Mouse (Mus musculus) small intestine, adult 2 months (tissue): ENCODE data around the gene Abcg8.

Experiments
- CTCF ChIP-seq: fragments of 200-500 bp; IDR thresholded peaks from 2 replicates; pipeline ENCODE4 v1.5.1; 2012; ENCODE audit warnings: low read depth, mild to moderate bottlenecking, control low read depth, inconsistent platforms, low read length, moderate library complexity, mixed read lengths; ENCODE audit not compliant: insufficient replicate concordance, insufficient read length; ENCODE audit errors: extremely low read depth
- POLR2A ChIP-seq: fragments of 200-500 bp; IDR thresholded peaks from 2 replicates; pipeline ENCODE4 v1.6.1; 2012; ENCODE audit warnings: low read depth, mild to moderate bottlenecking, control low read depth, inconsistent platforms, low read length, moderate library complexity

- TF ChIP-seq CTCF (no peak), POLR2A (no peak)
Observed at GRCm38 (mm10) chr17:84645119-84645518, 31.0 kb upstream of the Abcg8 start.
